11 mouse cellular contexts compared by ENCODE assay signal in the genomic region with DNA sequence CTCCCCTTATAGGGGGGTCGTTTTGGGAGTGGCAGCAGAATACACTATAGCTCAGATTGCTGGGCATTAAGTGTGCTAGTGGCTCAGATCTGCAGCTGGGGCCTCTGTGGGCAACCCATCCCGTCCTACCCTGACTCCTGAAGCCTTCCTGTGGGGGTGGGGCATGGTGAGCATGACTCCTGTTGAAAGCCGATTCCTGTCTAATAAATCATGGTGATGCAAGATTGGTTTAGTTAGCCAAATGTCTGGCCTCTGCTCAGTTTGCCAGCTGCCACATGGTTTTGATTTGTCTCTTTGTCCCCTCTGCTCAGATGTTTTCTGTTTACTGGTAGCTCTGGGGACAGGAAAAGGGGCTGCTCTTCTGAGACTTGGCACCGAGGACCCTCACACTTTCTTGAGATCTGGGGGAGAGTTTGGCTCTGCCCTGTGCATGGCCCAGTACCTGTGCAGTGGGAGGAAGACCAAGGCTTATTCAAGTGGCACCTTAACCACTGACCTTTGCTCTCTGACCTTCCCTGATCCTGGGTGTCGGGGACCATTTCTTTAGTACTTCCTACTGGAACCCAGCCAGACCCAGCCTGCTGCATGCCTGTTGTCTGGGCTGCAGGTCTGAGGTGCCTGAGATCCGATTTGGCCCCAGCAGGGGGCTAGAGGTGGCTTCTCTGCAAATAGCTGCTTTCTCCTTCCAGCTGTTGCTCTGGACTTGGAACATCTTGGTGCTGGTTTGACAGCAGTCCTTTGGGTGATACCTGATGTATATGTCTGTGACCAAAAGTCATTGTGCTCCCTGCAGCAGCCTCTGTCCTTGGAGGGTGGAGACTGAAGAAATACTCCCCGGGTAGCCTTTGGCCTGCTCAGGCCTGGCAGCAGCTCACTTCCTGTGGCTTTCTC. TPM values are rescaled to one million over a fixed set of nuclear protein-coding genes. Genes with fewer than 3 reads are reported as not detected.
A peak's percentile ranks its signal among the peaks of the same experiment; 100 is the strongest.
DNase-seq lines count a peak whose midpoint lies in the region; ATAC-seq lines count a peak whose summit lies in the region.
"Had no signal": no experiment of that assay in that cellular context is flagged by ENCODE, and none has a peak within 500 bp of the region (broad histone marks: within the 10 kb centered on the region; RNA-seq: fewer than 3 reads in every experiment).

No protein-coding gene starts in this region.

- no peaks in the 10 kb centered on the region for H3K9me3 ChIP-seq in hindbrain, embryonic 12.5 days (replicated peaks)
- H3K9me3 ChIP-seq in hindbrain, embryonic 13.5 days = no peaks in the 10 kb centered on the region
- no peaks in the 10 kb centered on the region for H3K9me3 ChIP-seq in forebrain, embryonic 11.5 days (ENCODE audit: control insufficient read depth, low read length)
- H3K9me3 ChIP-seq: liver, embryonic 15.5 days; stomach, embryonic 15.5 days had no signal

- H3K36me3 ChIP-seq in hindbrain, embryonic 12.5 days = peaks cover 26% of the 10 kb centered on the region
- H3K36me3 ChIP-seq in hindbrain, embryonic 13.5 days = peaks cover 33% of the 10 kb centered on the region
- no peaks in the 10 kb centered on the region for H3K36me3 ChIP-seq in forebrain, embryonic 11.5 days (ENCODE audit: control insufficient read depth, insufficient read depth, low read length)
- H3K36me3 ChIP-seq: liver, embryonic 15.5 days; stomach, embryonic 15.5 days had no signal

- H3K4me2 ChIP-seq in hindbrain, embryonic 12.5 days (replicated peaks) = no peak overlapping the region
- no peak overlapping the region for H3K4me2 ChIP-seq in hindbrain, embryonic 13.5 days
- no peak overlapping the region for H3K4me2 ChIP-seq in forebrain, embryonic 11.5 days (ENCODE audit: low read depth, low read length, severe bottlenecking)
- H3K4me2 ChIP-seq: liver, embryonic 15.5 days; stomach, embryonic 15.5 days had no signal

- no peaks in the 10 kb centered on the region for H3K27me3 ChIP-seq in hindbrain, embryonic 12.5 days
- H3K27me3 ChIP-seq in hindbrain, embryonic 13.5 days = no peaks in the 10 kb centered on the region
- no peaks in the 10 kb centered on the region for H3K27me3 ChIP-seq in forebrain, embryonic 11.5 days (ENCODE audit: control insufficient read depth, insufficient read depth, low read length)
- H3K27me3 ChIP-seq: stomach, embryonic 15.5 days had no signal

- no peak for ATAC-seq in hindbrain, embryonic 12.5 days (ENCODE audit: low FRiP score)
- no peak for ATAC-seq in hindbrain, embryonic 13.5 days (ENCODE audit: low FRiP score)
- peak; percentile 29 to 47; a peak in 3 of 4 replicates for ATAC-seq in hematopoietic stem cell, adult 5-6 weeks (replicated peaks in 1 of 2; ENCODE audit: insufficient read depth in 1 of 2, low FRiP score in 2 of 2, low TSS enrichment in 1 of 2, low read depth in 1 of 2, poor library complexity in 2 of 2, severe bottlenecking in 2 of 2)
- ATAC-seq in megakaryocyte-erythroid progenitor cell, adult 5-6 weeks (replicated peaks; ENCODE audit: low FRiP score, low TSS enrichment, poor library complexity, severe bottlenecking) = no peak
- no peak for ATAC-seq in forebrain, embryonic 11.5 days (replicated peaks; ENCODE audit: low FRiP score)

- no peak overlapping the region for H3K4me3 ChIP-seq in hindbrain, embryonic 12.5 days
- H3K4me3 ChIP-seq in hindbrain, embryonic 13.5 days = no peak overlapping the region
- H3K4me3 ChIP-seq in forebrain, embryonic 11.5 days (ENCODE audit: low read depth, low read length) = no peak overlapping the region
- H3K4me3 ChIP-seq: liver, embryonic 15.5 days; stomach, embryonic 15.5 days had no signal

- H3K27ac ChIP-seq in hindbrain, embryonic 12.5 days = no peak overlapping the region; the same call in 1 of the 2 replicates
- no peak overlapping the region for H3K27ac ChIP-seq in hindbrain, embryonic 13.5 days
- H3K27ac ChIP-seq in forebrain, embryonic 11.5 days (ENCODE audit: low read depth, low read length) = no peak overlapping the region
- H3K27ac ChIP-seq: liver, embryonic 15.5 days; stomach, embryonic 15.5 days had no signal

- DNase-seq in adrenal gland, adult 8-10 months = peak; percentile 82
- peak; percentile 30 for DNase-seq in lung, postnatal 14 days
- no peak for DNase-seq in forebrain, embryonic 11.5 days (ENCODE audit: low spot score)
- DNase-seq in left cerebral cortex, adult 11 months (ENCODE audit: low spot score) = no peak

- H3K4me1 ChIP-seq in hindbrain, embryonic 12.5 days = peaks cover 21% of the 10 kb centered on the region
- peaks cover 30% of the 10 kb centered on the region for H3K4me1 ChIP-seq in hindbrain, embryonic 13.5 days (replicated peaks)
- H3K4me1 ChIP-seq in forebrain, embryonic 11.5 days (replicated peaks; ENCODE audit: control insufficient read depth, insufficient read depth, low read length) = peaks cover 6% of the 10 kb centered on the region; the same call in 1 of the 2 replicates

- peak overlapping the region; percentile 46; the same call in 1 of the 2 replicates for H3K9ac ChIP-seq in hindbrain, embryonic 12.5 days
- no peak overlapping the region for H3K9ac ChIP-seq in hindbrain, embryonic 13.5 days
- no peak overlapping the region for H3K9ac ChIP-seq in forebrain, embryonic 11.5 days (ENCODE audit: low read length)
- H3K9ac ChIP-seq: liver, embryonic 15.5 days; stomach, embryonic 15.5 days had no signal

- 49% methylated on average over 7 of the region's 7 CpGs for WGBS in hindbrain, embryonic 12.5 days
- 60% methylated on average over 7 of the region's 7 CpGs for WGBS in hindbrain, embryonic 13.5 days
- 68% methylated on average over 7 of the region's 7 CpGs for WGBS in forebrain, embryonic 11.5 days

RNA-seq across cellular contexts. Expression of gene Atp6v0e2, which starts 4.4 kb away (rescaled TPM):
- polyA plus RNA-seq in hindbrain, embryonic 12.5 days (2016; fragmentation: Nextera tagmentation; extraction: Ambion mirVana) = 74.7 and 75.0 TPM in 2 replicates
- 184 and 189 TPM in 2 replicates for polyA plus RNA-seq in hindbrain, embryonic 13.5 days (2015; fragmentation: Nextera tagmentation; extraction: Ambion mirVana)
- total RNA-seq in adrenal gland, adult 8-10 months (2022) = 100 to 1,000 TPM; 100 to 130 (median 113) TPM
- 0.44 TPM in 1 of 2 replicates, not detected in the other for total RNA-seq in hematopoietic stem cell, adult 5-6 weeks (2017)
- total RNA-seq in megakaryocyte-erythroid progenitor cell, adult 5-6 weeks (2014; fragmentation: Nextera tagmentation) = not detected in 2 replicates
- not detected in 2 replicates for total RNA-seq in megakaryocyte-erythroid progenitor cell, adult 5-6 weeks (2017)
- polyA plus RNA-seq in forebrain, embryonic 11.5 days (2014; fragmentation: Nextera tagmentation; extraction: Ambion mirVana) = 52.5 and 56.6 TPM in 2 replicates
- total RNA-seq: MEL had no signal

RNA-seq across cellular contexts. Expression of gene Lrrc61, which starts 12.8 kb away (rescaled TPM):
- 19.7 and 22.5 TPM in 2 replicates for polyA plus RNA-seq in hindbrain, embryonic 12.5 days (2016; fragmentation: Nextera tagmentation; extraction: Ambion mirVana)
- 20.8 and 22.1 TPM in 2 replicates for polyA plus RNA-seq in hindbrain, embryonic 13.5 days (2015; fragmentation: Nextera tagmentation; extraction: Ambion mirVana)
- total RNA-seq in adrenal gland, adult 8-10 months (2022) = 10 to 100 TPM; 45.6 to 49.5 (median 49.1) TPM
- total RNA-seq in hematopoietic stem cell, adult 5-6 weeks (2017) = 4.7 and 5.1 TPM in 2 replicates
- 8.7 and 17.0 TPM in 2 replicates for total RNA-seq in megakaryocyte-erythroid progenitor cell, adult 5-6 weeks (2014; fragmentation: Nextera tagmentation)
- total RNA-seq in megakaryocyte-erythroid progenitor cell, adult 5-6 weeks (2017) = 1.8 and 3.3 TPM in 2 replicates
- polyA plus RNA-seq in forebrain, embryonic 11.5 days (2014; fragmentation: Nextera tagmentation; extraction: Ambion mirVana) = 12.6 and 13.7 TPM in 2 replicates
- total RNA-seq: MEL had no signal

RNA-seq across cellular contexts. Expression of gene Rarres2, which starts 30.8 kb away (rescaled TPM):
- 1.8 and 3.3 TPM in 2 replicates for polyA plus RNA-seq in hindbrain, embryonic 12.5 days (2016; fragmentation: Nextera tagmentation; extraction: Ambion mirVana)
- 5.2 and 6.0 TPM in 2 replicates for polyA plus RNA-seq in hindbrain, embryonic 13.5 days (2015; fragmentation: Nextera tagmentation; extraction: Ambion mirVana)
- 100 to 1,000 TPM in 1 of 4 experiments, 10 to 100 TPM in 3; 68.8 to 138 (median 88.5) TPM for total RNA-seq in adrenal gland, adult 8-10 months (2022)
- not detected in 2 replicates for total RNA-seq in hematopoietic stem cell, adult 5-6 weeks (2017)
- not detected in 2 replicates for total RNA-seq in megakaryocyte-erythroid progenitor cell, adult 5-6 weeks (2014; fragmentation: Nextera tagmentation)
- total RNA-seq in megakaryocyte-erythroid progenitor cell, adult 5-6 weeks (2017) = 0.05 TPM in 1 of 2 replicates, not detected in the other
- polyA plus RNA-seq in forebrain, embryonic 11.5 days (2014; fragmentation: Nextera tagmentation; extraction: Ambion mirVana) = 0.60 and 0.84 TPM in 2 replicates
- total RNA-seq: MEL had no signal

RNA-seq across cellular contexts. Expression of gene Gm45021, which starts 47.6 kb away (rescaled TPM):
- polyA plus RNA-seq in hindbrain, embryonic 12.5 days (2016; fragmentation: Nextera tagmentation; extraction: Ambion mirVana) = not detected in 2 replicates
- 0.56 TPM in 1 of 2 replicates, not detected in the other for polyA plus RNA-seq in hindbrain, embryonic 13.5 days (2015; fragmentation: Nextera tagmentation; extraction: Ambion mirVana)
- not detected for total RNA-seq in adrenal gland, adult 8-10 months (2022)
- not detected in 2 replicates for total RNA-seq in hematopoietic stem cell, adult 5-6 weeks (2017)
- total RNA-seq in megakaryocyte-erythroid progenitor cell, adult 5-6 weeks (2014; fragmentation: Nextera tagmentation) = not detected in 2 replicates
- not detected in 2 replicates for total RNA-seq in megakaryocyte-erythroid progenitor cell, adult 5-6 weeks (2017)
- not detected in 2 replicates for polyA plus RNA-seq in forebrain, embryonic 11.5 days (2014; fragmentation: Nextera tagmentation; extraction: Ambion mirVana)
- total RNA-seq: MEL had no signal
- polyA plus RNA-seq: liver, embryonic 15.5 days; stomach, embryonic 15.5 days had no signal

RNA-seq across cellular contexts. Expression of gene Repin1, which starts 51.9 kb away (rescaled TPM):
- polyA plus RNA-seq in hindbrain, embryonic 12.5 days (2016; fragmentation: Nextera tagmentation; extraction: Ambion mirVana) = 43.1 and 43.9 TPM in 2 replicates
- 39.3 and 41.8 TPM in 2 replicates for polyA plus RNA-seq in hindbrain, embryonic 13.5 days (2015; fragmentation: Nextera tagmentation; extraction: Ambion mirVana)
- 10 to 100 TPM; 59.1 to 84.5 (median 79.5) TPM for total RNA-seq in adrenal gland, adult 8-10 months (2022)
- 30.1 and 32.0 TPM in 2 replicates for total RNA-seq in hematopoietic stem cell, adult 5-6 weeks (2017)
- total RNA-seq in megakaryocyte-erythroid progenitor cell, adult 5-6 weeks (2014; fragmentation: Nextera tagmentation) = 9.7 and 17.1 TPM in 2 replicates
- total RNA-seq in megakaryocyte-erythroid progenitor cell, adult 5-6 weeks (2017) = 9.8 and 14.7 TPM in 2 replicates
- 50.2 and 50.6 TPM in 2 replicates for polyA plus RNA-seq in forebrain, embryonic 11.5 days (2014; fragmentation: Nextera tagmentation; extraction: Ambion mirVana)
- total RNA-seq: MEL had no signal

Comparison
In these comparisons a context has a peak if more than half of its experiments do, and no peak if none do; other contexts are left out.
1. ATAC-seq: peak in hematopoietic stem cell, adult 5-6 weeks (2 of 2); none in hindbrain, embryonic 12.5 days (single experiment), hindbrain, embryonic 13.5 days (single experiment), megakaryocyte-erythroid progenitor cell, adult 5-6 weeks (single experiment) and forebrain, embryonic 11.5 days (single experiment).
2. DNase-seq: peak in adrenal gland, adult 8-10 months (single experiment) and lung, postnatal 14 days (single experiment); none in forebrain, embryonic 11.5 days (single experiment) and left cerebral cortex, adult 11 months (single experiment).
3. RNA of gene Atp6v0e2, which starts 4.4 kb away (total RNA-seq): 100 to 130 TPM in adrenal gland, adult 8-10 months; 0.44 TPM in hematopoietic stem cell, adult 5-6 weeks and not detected in megakaryocyte-erythroid progenitor cell, adult 5-6 weeks; every median in the first group is over 10 times any median in the second.
4. RNA of gene Rarres2, which starts 30.8 kb away (total RNA-seq): 68.8 to 138 TPM in adrenal gland, adult 8-10 months; 0.05 TPM in megakaryocyte-erythroid progenitor cell, adult 5-6 weeks and not detected in hematopoietic stem cell, adult 5-6 weeks; every median in the first group is over 10 times any median in the second.